Mouse (Mus musculus) spleen, postnatal 14 days (tissue): ENCODE results near the gene Il10rb.

Source experiments
- DNase-seq, 2 experiments: peaks; one replicate each; pipeline ENCODE4 v3.0.0; 2021 to 2022; ENCODE audit warnings: low spot score in 2 of 2

The Il10rb gene

GRCm38 (mm10) chr16:91382261-91382790 lies 23.6 kb upstream of the Il10rb start:
- DNase-seq: no peak

- DNase-seq: no peak
Measured at GRCm38 (mm10) chr16:91384221-91384620, 21.7 kb upstream of the Il10rb start.

- DNase-seq: no peak
Measured at GRCm38 (mm10) chr16:91385621-91386020, 20.3 kb upstream of the Il10rb start.

- no peak for DNase-seq
Measured at GRCm38 (mm10) chr16:91386419-91387120, 19.4 kb upstream of the Il10rb start.

- no peak for DNase-seq
Measured at GRCm38 (mm10) chr16:91387121-91387486, 18.9 kb upstream of the Il10rb start.

- DNase-seq: no peak
Measured at GRCm38 (mm10) chr16:91390100-91390499, 15.9 kb upstream of the Il10rb start.

- DNase-seq: no peak
Measured at GRCm38 (mm10) chr16:91391421-91391820, 14.5 kb upstream of the Il10rb start, which contains the start of gene Gm21970. Gene Gm21970, plus strand, starts transcription at chr16:91391721.

GRCm38 (mm10) chr16:91394826-91395410 lies 11.0 kb upstream of the Il10rb start:
- DNase-seq: no peak

GRCm38 (mm10) chr16:91395633-91396392 lies 10.2 kb upstream of the Il10rb start:
- no peak for DNase-seq

GRCm38 (mm10) chr16:91396844-91397537 lies 9.0 kb upstream of the Il10rb start:
- DNase-seq: no peak

- no peak for DNase-seq
Measured at GRCm38 (mm10) chr16:91398030-91398429, 7.9 kb upstream of the Il10rb start.

- no peak for DNase-seq
Measured at GRCm38 (mm10) chr16:91398944-91399343, 7.0 kb upstream of the Il10rb start.

GRCm38 (mm10) chr16:91401569-91402165 lies 4.3 kb upstream of the Il10rb start:
- DNase-seq: no peak

- DNase-seq: no peak
Measured at GRCm38 (mm10) chr16:91403784-91404183, 2.2 kb upstream of the Il10rb start.

- no peak for DNase-seq
Measured at GRCm38 (mm10) chr16:91404187-91404586, 1.8 kb upstream of the Il10rb start.

GRCm38 (mm10) chr16:91404828-91405577 lies 961 bp upstream of the Il10rb start:
- DNase-seq: no peak

- DNase-seq: peak in 1 of 2 experiments; percentile 38
Measured at GRCm38 (mm10) chr16:91406585-91407220, 739 bp downstream of the Il10rb start.

GRCm38 (mm10) chr16:91413102-91413844 lies 7.3 kb downstream of the Il10rb start:
- DNase-seq: no peak

- no peak for DNase-seq
Measured at GRCm38 (mm10) chr16:91415391-91416189, 9.6 kb downstream of the Il10rb start.
